Mouse (Mus musculus): ENCODE measurements around the gene Mycbpap. TPM values are rescaled to one million over a fixed set of nuclear protein-coding genes. Genes with fewer than 3 reads are reported as not detected.

Gene Mycbpap
- polyA plus RNA-seq, 1 experiment, result 0.02 TPM

DNA sequence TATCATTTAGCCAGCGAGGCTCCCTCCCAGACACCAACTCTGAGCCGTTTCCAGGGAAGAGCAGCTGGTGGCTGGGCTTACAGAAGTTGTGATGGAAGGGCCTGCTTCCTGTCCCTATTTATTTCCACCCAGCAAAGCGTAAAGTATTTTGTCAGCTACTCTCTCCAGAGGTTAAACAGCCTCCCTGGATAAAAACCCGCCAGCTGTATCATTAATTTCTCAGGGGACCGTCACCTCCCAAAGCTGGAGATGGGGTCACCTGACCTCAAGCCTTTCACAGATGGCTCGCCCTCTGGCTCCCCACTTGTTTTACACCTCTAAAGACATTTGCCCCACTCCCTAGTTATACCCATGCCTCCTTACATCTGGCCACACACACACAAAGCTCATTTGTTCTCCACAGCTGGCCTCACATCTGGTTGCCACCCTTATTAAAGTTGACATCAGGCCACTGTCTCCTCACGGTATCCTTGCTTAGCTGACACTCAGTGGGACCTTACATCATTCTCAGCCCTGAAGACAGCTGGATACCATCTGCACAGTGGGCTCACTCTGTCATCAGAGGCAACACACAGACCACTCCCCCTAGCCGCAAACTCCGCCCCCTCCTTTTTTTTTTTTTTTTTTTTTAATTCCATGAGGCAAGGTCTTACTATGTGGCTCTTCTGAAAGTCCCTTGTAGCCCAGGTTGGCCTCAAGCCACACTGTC, 4.8 kb upstream of the Mycbpap start:
- Histone ChIP-seq H3K79me2 (ENCODE audit: control insufficient read depth, insufficient read depth) (no peaks in the 10 kb centered on the region), H3K4me2 (ENCODE audit: low read depth) (peak overlapping the region; percentile 21), H3K36me3 (ENCODE audit: control insufficient read depth, insufficient read depth) (no peaks in the 10 kb centered on the region), H3K4me3 (no peak overlapping the region), H3K27me3 (ENCODE audit: control insufficient read depth, insufficient read depth, insufficient read length) (peaks cover 4% of the 10 kb centered on the region), H3ac (ENCODE audit: control insufficient read depth, insufficient read length) (no peak overlapping the region)
- no peak for TF ChIP-seq USF1 (IDR thresholded peaks at IDR 0.05; ENCODE audit: low read depth)
- TF ChIP-seq TCF12 (IDR thresholded peaks at IDR 0.05; ENCODE audit: insufficient read depth, poor library complexity, severe bottlenecking), result no peak
- no peak for TF ChIP-seq E2F4 (IDR thresholded peaks at IDR 0.05; ENCODE audit: insufficient read depth)
- TF ChIP-seq MYOG (IDR thresholded peaks at IDR 0.05; ENCODE audit: control insufficient read depth in 1 of 3, insufficient read depth in 1 of 3, insufficient read length in 2 of 3, low read depth in 2 of 3), result peak in 1 of 3 experiments; percentile 35
- TF ChIP-seq REST (IDR thresholded peaks at IDR 0.05; ENCODE audit: insufficient read depth, insufficient read length), result no peak
- no peak for TF ChIP-seq CEBPB (IDR thresholded peaks at IDR 0.05; ENCODE audit: insufficient read depth, poor library complexity, severe bottlenecking)
- peak in 1 of 3 experiments; percentile 56 for TF ChIP-seq MYOD1 (IDR thresholded peaks at IDR 0.05; ENCODE audit: control insufficient read depth in 1 of 3, insufficient read length in 2 of 3, low read depth in 2 of 3)
- no peak for TF ChIP-seq POLR2A (IDR thresholded peaks at IDR 0.05; ENCODE audit: insufficient read length, low read depth)

DNA sequence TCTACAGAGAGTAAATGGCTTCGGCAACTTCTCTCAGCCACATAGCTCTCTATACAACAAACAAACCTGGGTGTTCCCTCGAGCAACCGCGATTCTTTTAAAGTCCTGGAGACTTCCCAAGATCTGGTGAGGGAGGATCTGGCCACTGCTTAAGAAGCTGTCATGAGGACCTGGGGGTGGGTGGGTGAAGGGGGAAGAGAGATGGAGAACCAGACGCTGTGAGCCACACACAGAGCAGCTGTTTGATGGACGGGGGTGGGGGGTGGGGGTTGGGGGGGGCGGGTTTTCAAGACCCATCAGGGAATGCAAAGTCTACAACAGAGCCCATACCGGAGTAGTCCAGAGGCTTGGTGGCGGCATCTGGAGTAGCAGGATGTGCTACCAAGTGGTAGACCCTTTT, 8.1 kb downstream of the Mycbpap start:
- Histone ChIP-seq H3K27me3 (ENCODE audit: control insufficient read depth, insufficient read depth, insufficient read length) (peaks cover 13% of the 10 kb centered on the region), H3ac (ENCODE audit: control insufficient read depth, insufficient read length) (no peak overlapping the region), H3K4me2 (ENCODE audit: low read depth) (no peak overlapping the region), H3K79me2 (ENCODE audit: control insufficient read depth, insufficient read depth) (no peaks in the 10 kb centered on the region), H3K36me3 (ENCODE audit: control insufficient read depth, insufficient read depth) (no peaks in the 10 kb centered on the region), H3K4me3 (no peak overlapping the region)
- TF ChIP-seq SRF (IDR thresholded peaks at IDR 0.05; ENCODE audit: control insufficient read depth, insufficient read length, low read depth), result no peak
- TF ChIP-seq MYOD1 (IDR thresholded peaks at IDR 0.05; ENCODE audit: control insufficient read depth in 1 of 3, insufficient read length in 2 of 3, low read depth in 2 of 3), result no peak
- TF ChIP-seq POLR2A (IDR thresholded peaks at IDR 0.05; ENCODE audit: insufficient read length, low read depth), result no peak
- TF ChIP-seq MYOG (IDR thresholded peaks at IDR 0.05; ENCODE audit: control insufficient read depth in 1 of 3, insufficient read depth in 1 of 3, insufficient read length in 2 of 3, low read depth in 2 of 3), result no peak
- no peak for TF ChIP-seq REST (IDR thresholded peaks at IDR 0.05; ENCODE audit: insufficient read depth, insufficient read length)
- TF ChIP-seq TCF12 (IDR thresholded peaks at IDR 0.05; ENCODE audit: insufficient read depth, poor library complexity, severe bottlenecking), result no peak
- no peak for TF ChIP-seq TCF3 (IDR thresholded peaks at IDR 0.05; ENCODE audit: insufficient read length, low read depth)
- TF ChIP-seq MAX (IDR thresholded peaks at IDR 0.05; ENCODE audit: low read depth), result no peak
- TF ChIP-seq CEBPB (IDR thresholded peaks at IDR 0.05; ENCODE audit: insufficient read depth, poor library complexity, severe bottlenecking), result no peak
- no peak for TF ChIP-seq E2F4 (IDR thresholded peaks at IDR 0.05; ENCODE audit: insufficient read depth)
- TF ChIP-seq USF1 (IDR thresholded peaks at IDR 0.05; ENCODE audit: low read depth), result no peak
- no peak for TF ChIP-seq POLR2AphosphoS2 (IDR thresholded peaks at IDR 0.05; ENCODE audit: insufficient read length, low read depth)

DNA sequence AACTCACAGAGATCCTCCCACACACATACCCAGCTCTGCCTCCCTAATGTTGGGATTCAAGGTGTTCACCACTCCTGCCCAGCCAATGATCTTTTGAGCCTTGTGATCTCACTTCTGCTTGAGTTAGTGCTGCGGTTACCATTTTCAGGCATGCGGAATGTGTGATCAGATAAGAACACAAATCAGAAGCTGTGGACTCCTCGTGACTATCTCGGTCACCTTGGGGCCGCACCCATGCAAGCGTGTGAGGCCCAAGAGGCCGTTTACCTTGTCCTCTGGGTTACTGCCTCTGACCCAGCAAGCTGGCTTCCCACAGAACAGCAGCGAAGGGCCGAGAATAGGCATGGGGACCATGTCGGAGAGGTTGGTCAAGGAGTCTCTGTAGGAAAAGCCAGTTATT, 12.6 kb downstream of the Mycbpap start:
- no peak overlapping the region for H3K4me2 ChIP-seq (ENCODE audit: low read depth)
- TF ChIP-seq TCF12 (IDR thresholded peaks at IDR 0.05; ENCODE audit: insufficient read depth, poor library complexity, severe bottlenecking) (no peak), REST (IDR thresholded peaks at IDR 0.05; ENCODE audit: insufficient read depth, insufficient read length) (no peak), SRF (IDR thresholded peaks at IDR 0.05; ENCODE audit: control insufficient read depth, insufficient read length, low read depth) (no peak), POLR2A (IDR thresholded peaks at IDR 0.05; ENCODE audit: insufficient read length, low read depth) (no peak), USF1 (IDR thresholded peaks at IDR 0.05; ENCODE audit: low read depth) (no peak), E2F4 (IDR thresholded peaks at IDR 0.05; ENCODE audit: insufficient read depth) (no peak), CEBPB (IDR thresholded peaks at IDR 0.05; ENCODE audit: insufficient read depth, poor library complexity, severe bottlenecking) (no peak), MYOD1 (IDR thresholded peaks at IDR 0.05; ENCODE audit: control insufficient read depth in 1 of 3, insufficient read length in 2 of 3, low read depth in 2 of 3) (no peak), POLR2AphosphoS2 (IDR thresholded peaks at IDR 0.05; ENCODE audit: insufficient read length, low read depth) (no peak), MAX (IDR thresholded peaks at IDR 0.05; ENCODE audit: low read depth) (no peak)
- H3K79me2 ChIP-seq (ENCODE audit: control insufficient read depth, insufficient read depth), result no peaks in the 10 kb centered on the region
- peaks cover 34% of the 10 kb centered on the region for H3K27me3 ChIP-seq (ENCODE audit: control insufficient read depth, insufficient read depth, insufficient read length)
- no peaks in the 10 kb centered on the region for H3K36me3 ChIP-seq (ENCODE audit: control insufficient read depth, insufficient read depth)
- H3K4me3 ChIP-seq, result no peak overlapping the region
- H3ac ChIP-seq (ENCODE audit: control insufficient read depth, insufficient read length), result no peak overlapping the region

DNA sequence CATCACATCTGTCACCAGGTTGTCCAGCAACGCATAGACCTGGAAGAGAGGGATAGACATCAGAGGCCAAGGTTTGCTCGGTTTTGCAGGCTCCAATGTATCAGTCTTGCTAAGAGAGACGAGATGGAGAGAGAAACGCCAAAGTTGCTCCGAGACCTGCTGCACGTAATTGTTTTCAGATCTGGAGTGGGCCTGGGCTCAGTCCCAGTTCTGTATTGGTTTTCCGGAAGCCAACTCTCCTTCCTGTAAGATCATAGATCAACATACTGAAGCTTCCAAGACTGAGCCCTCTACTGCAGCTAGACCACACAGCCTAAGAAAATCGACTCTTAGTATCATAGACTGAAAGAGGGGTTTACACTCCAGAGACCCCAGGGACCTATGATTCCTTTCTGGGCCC, 20.1 kb downstream of the Mycbpap start:
- Histone ChIP-seq H3K79me2 (ENCODE audit: control insufficient read depth, insufficient read depth) (no peaks in the 10 kb centered on the region), H3K4me3 (no peak overlapping the region), H3K36me3 (ENCODE audit: control insufficient read depth, insufficient read depth) (no peaks in the 10 kb centered on the region), H3K4me2 (ENCODE audit: low read depth) (no peak overlapping the region), H3ac (ENCODE audit: control insufficient read depth, insufficient read length) (no peak overlapping the region), H3K27me3 (ENCODE audit: control insufficient read depth, insufficient read depth, insufficient read length) (peaks cover 16% of the 10 kb centered on the region)
- TF ChIP-seq TCF3 (IDR thresholded peaks at IDR 0.05; ENCODE audit: insufficient read length, low read depth) (no peak), REST (IDR thresholded peaks at IDR 0.05; ENCODE audit: insufficient read depth, insufficient read length) (no peak), MAX (IDR thresholded peaks at IDR 0.05; ENCODE audit: low read depth) (no peak), USF1 (IDR thresholded peaks at IDR 0.05; ENCODE audit: low read depth) (no peak), MYOD1 (IDR thresholded peaks at IDR 0.05; ENCODE audit: control insufficient read depth in 1 of 3, insufficient read length in 2 of 3, low read depth in 2 of 3) (no peak), SRF (IDR thresholded peaks at IDR 0.05; ENCODE audit: control insufficient read depth, insufficient read length, low read depth) (no peak), CEBPB (IDR thresholded peaks at IDR 0.05; ENCODE audit: insufficient read depth, poor library complexity, severe bottlenecking) (no peak), E2F4 (IDR thresholded peaks at IDR 0.05; ENCODE audit: insufficient read depth) (no peak), MYOG (IDR thresholded peaks at IDR 0.05; ENCODE audit: control insufficient read depth in 1 of 3, insufficient read depth in 1 of 3, insufficient read length in 2 of 3, low read depth in 2 of 3) (no peak), POLR2A (IDR thresholded peaks at IDR 0.05; ENCODE audit: insufficient read length, low read depth) (no peak), POLR2AphosphoS2 (IDR thresholded peaks at IDR 0.05; ENCODE audit: insufficient read length, low read depth) (no peak), TCF12 (IDR thresholded peaks at IDR 0.05; ENCODE audit: insufficient read depth, poor library complexity, severe bottlenecking) (no peak)
